Mouse (Mus musculus) Muller cell, postnatal 12 days (primary cell): ENCODE measurements at regions not wholly inside any gene's neighbourhood (a gene's known extent, or its start where the extent isn't known, plus 50 kb on each side); places are given as distances from the start of the nearest gene placed in this dataset.
A peak's percentile ranks its signal among the peaks of the same experiment; 100 is the strongest.

Experiments
- DNase-seq: peaks from one replicate; pipeline ENCODE4 v3.0.0-alpha.2; 2015; ENCODE audit errors: inconsistent ontology term

GRCm38 (mm10) chr8:28117997-28118778 lies 670.7 kb downstream of the Poteg start:
- peak; percentile 22 for DNase-seq

- DNase-seq = no peak
Measured at GRCm38 (mm10) chr8:28125021-28125420, 677.6 kb downstream of the Poteg start.

- peak; percentile 54 for DNase-seq
Measured at GRCm38 (mm10) chr8:28141916-28142315, 694.4 kb downstream of the Poteg start.

GRCm38 (mm10) chr8:28148599-28149452 lies 701.4 kb downstream of the Poteg start:
- peak; percentile 87 for DNase-seq

GRCm38 (mm10) chr8:28149453-28149767 lies 701.9 kb downstream of the Poteg start:
- DNase-seq = no peak

- no peak for DNase-seq
Measured at GRCm38 (mm10) chr8:28160651-28161050, 713.2 kb downstream of the Poteg start.

- DNase-seq = no peak
Measured at GRCm38 (mm10) chr8:28168036-28168435, 720.6 kb downstream of the Poteg start.

GRCm38 (mm10) chr8:28171456-28171855 lies 724.0 kb downstream of the Poteg start:
- no peak for DNase-seq

- DNase-seq = no peak
Measured at GRCm38 (mm10) chr8:28195943-28196342, 748.5 kb downstream of the Poteg start.

GRCm38 (mm10) chr8:28235562-28235961 lies 788.1 kb downstream of the Poteg start:
- DNase-seq = no peak

GRCm38 (mm10) chr8:28239411-28239810 lies 791.9 kb downstream of the Poteg start:
- DNase-seq = peak; percentile 27

GRCm38 (mm10) chr8:28252399-28253240 lies 805.1 kb downstream of the Poteg start:
- DNase-seq = peak; percentile 38

- DNase-seq = no peak
Measured at GRCm38 (mm10) chr8:28267277-28267676, 819.8 kb downstream of the Poteg start.

GRCm38 (mm10) chr8:28284257-28284656 lies 836.8 kb downstream of the Poteg start:
- no peak for DNase-seq

GRCm38 (mm10) chr8:28298896-28299793 lies 851.7 kb downstream of the Poteg start:
- peak; percentile 65 for DNase-seq

GRCm38 (mm10) chr8:28317081-28317480 lies 869.6 kb downstream of the Poteg start:
- DNase-seq = no peak

- no peak for DNase-seq
Measured at GRCm38 (mm10) chr8:28333388-28333787, 885.9 kb downstream of the Poteg start.

GRCm38 (mm10) chr8:28337484-28337883 lies 890.0 kb downstream of the Poteg start:
- no peak for DNase-seq

- no peak for DNase-seq
Measured at GRCm38 (mm10) chr8:28341236-28341635, 893.8 kb downstream of the Poteg start.

- DNase-seq = no peak
Measured at GRCm38 (mm10) chr8:28366470-28366869, 919.0 kb downstream of the Poteg start.

GRCm38 (mm10) chr8:28367361-28367760 lies 919.9 kb downstream of the Poteg start:
- no peak for DNase-seq
